Mouse (Mus musculus) liver, embryonic 14.5 days (tissue): ENCODE measurements at regions not wholly inside any gene's neighbourhood (a gene's known extent, or its start where the extent isn't known, plus 50 kb on each side); places are given as distances from the start of the nearest gene placed in this dataset.

Experiments
- CTCF ChIP-seq: IDR thresholded peaks from 2 replicates; pipeline ENCODE4 v1.5.1; 2016; ENCODE audit warnings: antibody characterized with exemption, low read depth, control low read depth
- EP300 ChIP-seq: IDR thresholded peaks from 2 replicates; pipeline ENCODE4 v1.6.1; 2016; ENCODE audit warnings: antibody characterized with exemption, low read depth

GRCm38 (mm10) chr11:20957766-20958165 lies 126.9 kb upstream of the Lgalsl start:
- TF ChIP-seq CTCF (no peak), EP300 (no peak)
